Mouse (Mus musculus) left cerebral cortex, adult 6 months (tissue): ENCODE data around the gene Nlrc5. TPM values are rescaled to one million over a fixed set of nuclear protein-coding genes. Genes with fewer than 3 reads are reported as not detected.

Source experiments
- long read RNA-seq, 2 experiments: library from polyadenylated mRNA; unstranded; transcript quantifications; one replicate each; pipeline ENCODE4 v2.0.0; 2019 to 2020
- polyA plus RNA-seq: library from polyadenylated mRNA; unstranded; fragments of <200 nt; fragmentation: Nextera tagmentation; gene quantifications from 2 replicates; pipeline ENCODE4 v1.2.3, GENCODE M21; 2021

Gene Nlrc5
- polyA plus RNA-seq, result 0.13 and 0.18 TPM in 2 replicates
- long read RNA-seq, experiment 1, partial matches to known transcripts, result 1 of 1 reads
- long read RNA-seq, experiment 1, other reads (novel, unspliced or antisense), result 0 of 1 reads
- long read RNA-seq, experiment 2, partial matches to known transcripts, result 0 of 1 reads
- long read RNA-seq, experiment 2, other reads (novel, unspliced or antisense), result 1 of 1 reads

DNA sequence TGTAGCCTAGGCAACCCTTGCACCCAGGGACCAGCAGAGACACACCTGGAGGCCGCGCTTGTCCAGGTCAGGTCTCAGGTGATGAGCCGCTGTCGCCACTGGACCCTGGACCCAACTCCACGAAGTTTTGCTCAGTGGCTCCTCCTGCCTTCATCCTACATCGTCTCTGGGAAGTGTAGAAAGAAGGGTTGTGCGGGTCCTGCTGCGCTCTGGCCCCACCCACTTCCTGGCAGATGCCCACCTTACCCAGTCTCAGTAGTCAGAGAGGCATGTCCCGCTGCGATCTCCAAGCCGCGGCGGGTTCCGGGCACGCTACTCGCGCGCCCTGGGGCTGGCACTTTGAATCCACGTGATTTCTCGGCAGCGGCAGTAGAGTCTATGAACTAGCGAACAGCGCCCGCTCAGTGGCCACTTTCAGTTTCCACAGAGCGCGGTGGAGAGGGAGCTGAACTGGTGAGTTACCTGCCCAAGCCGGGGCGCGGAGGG lies at the start of gene Nlrc5:
TSS of gene Nlrc5 (plus strand) at position 376 of the 486 bp plus-strand sequence.

DNA sequence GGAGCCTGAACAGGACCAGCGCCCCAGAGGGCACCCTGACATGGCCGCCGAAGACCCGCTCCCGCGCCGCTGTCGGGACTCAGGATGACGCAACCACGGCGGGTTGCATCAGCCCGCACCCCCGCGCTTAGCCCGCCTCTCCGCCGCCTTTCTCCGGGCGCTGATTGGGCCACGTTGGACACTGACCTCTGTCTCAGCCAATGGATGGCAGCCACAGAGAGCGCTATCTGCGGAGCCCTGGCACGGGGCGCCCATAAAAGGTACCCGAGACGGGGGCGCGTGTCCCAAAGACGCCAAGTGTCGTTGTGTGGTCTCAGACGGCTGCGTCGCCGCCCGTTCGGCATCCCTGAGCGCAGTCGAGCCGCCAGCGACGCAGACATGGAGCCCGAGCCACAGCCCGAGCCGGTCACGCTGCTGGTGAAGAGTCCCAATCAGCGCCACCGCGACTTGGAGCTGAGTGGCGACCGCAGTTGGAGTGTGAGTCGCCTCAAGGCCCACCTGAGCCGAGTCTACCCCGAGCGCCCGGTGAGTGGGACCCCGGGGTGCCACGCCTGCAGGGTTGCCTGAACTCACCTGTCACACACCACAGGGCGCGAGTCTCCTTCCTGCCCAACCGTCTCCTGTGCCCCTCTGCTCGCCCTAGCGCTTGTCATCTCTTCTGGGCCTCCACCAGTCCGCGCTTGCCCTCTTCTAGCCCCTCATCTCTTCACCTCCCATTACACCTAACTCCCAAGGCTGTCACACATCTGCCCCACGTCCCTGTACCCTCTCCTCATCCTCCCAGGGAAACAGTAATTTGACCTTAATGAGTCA lies 47.7 kb upstream of the Nlrc5 start, which contains the start of gene Herpud1:
TSS of gene Herpud1 (plus strand) at position 225 of the 813 bp plus-strand sequence.

DNA sequence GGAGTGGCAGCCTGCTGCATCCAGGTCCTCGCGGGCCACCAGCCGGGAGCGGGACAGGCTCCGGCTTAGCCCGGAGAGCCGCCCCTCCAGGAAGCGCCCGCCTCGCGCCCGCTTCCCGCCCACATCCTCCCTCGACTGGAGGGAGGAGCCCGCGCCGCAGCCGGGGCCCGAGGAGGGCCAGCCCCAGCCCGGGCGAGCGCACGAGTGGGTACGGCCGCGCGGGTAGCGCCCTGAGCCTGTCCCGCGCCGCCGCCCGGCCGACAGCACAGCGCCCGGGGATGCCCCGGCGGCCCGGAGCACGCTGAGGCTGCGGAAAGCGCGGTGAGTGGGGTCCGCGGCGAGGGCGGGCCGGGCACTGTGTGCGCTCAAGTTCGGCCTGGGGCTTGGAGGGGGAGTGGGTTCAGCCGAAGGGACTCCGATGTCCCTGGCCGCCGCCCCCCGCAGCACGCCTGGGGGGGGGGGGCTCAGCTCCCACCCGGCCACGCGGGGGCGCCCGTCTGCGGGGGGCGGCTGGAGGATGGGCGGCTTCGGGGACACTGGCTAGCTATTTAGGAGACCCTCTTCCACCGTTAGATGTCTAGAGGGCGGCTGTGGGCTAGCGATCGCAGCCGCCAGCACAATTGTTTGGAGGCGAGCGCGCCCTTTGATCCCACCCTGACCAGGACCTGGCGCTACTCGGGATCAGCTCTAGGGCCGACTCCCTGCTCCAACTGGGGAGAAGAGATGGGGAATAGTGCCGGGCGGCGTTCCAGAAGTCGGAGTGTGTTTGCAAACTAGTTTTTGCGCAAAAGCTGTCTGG lies 98.9 kb downstream of the Nlrc5 start, which contains the start of gene Cpne2:
TSS of gene Cpne2 (plus strand) at position 118 of the 799 bp plus-strand sequence.

Other genes starting within 250 kb of the Nlrc5 start
- 8.2 and 9.8 TPM in 2 replicates for gene Nup93, start 219.8 kb upstream of the Nlrc5 start, polyA plus RNA-seq
- not detected in 2 replicates for gene Slc12a3, start 105.2 kb upstream of the Nlrc5 start, polyA plus RNA-seq
- 75.3 and 87.3 TPM in 2 replicates for gene Herpud1, start 47.9 kb upstream of the Nlrc5 start, polyA plus RNA-seq
- gene Cpne2, start 98.6 kb downstream of the Nlrc5 start, polyA plus RNA-seq, result 12.4 and 17.6 TPM in 2 replicates
- 9.9 and 16.3 TPM in 2 replicates for gene Rspry1, start 167.6 kb downstream of the Nlrc5 start, polyA plus RNA-seq
- 25.3 and 28.4 TPM in 2 replicates for gene Fam192a, start 167.6 kb downstream of the Nlrc5 start, polyA plus RNA-seq
- 9.6 and 111 TPM in 2 replicates for gene Arl2bp, start 232.2 kb downstream of the Nlrc5 start, polyA plus RNA-seq